Mouse (Mus musculus): ENCODE results near the gene Pole3. TPM values are rescaled to one million over a fixed set of nuclear protein-coding genes. Genes with fewer than 3 reads are reported as not detected.
"Not testable (repeated sequence)": the region's sequence is repeated elsewhere in the genome, so short reads cannot be mapped to it uniquely, and the experiment has no call there.

Gene Pole3
- polyA plus RNA-seq, 1 experiment from 2014 or later = 105 TPM

- ATAC-seq (replicated peaks; ENCODE audit: insufficient number of reproducible peaks, low FRiP score, low TSS enrichment, low read depth) (no peak), DNase-seq (ENCODE audit: low spot score) (no peak)
- Histone ChIP-seq H3K4me2 (ENCODE audit: low read depth, low read length) (no peak overlapping the region), H3K4me1 (ENCODE audit: control insufficient read depth, insufficient read depth, low read length) (no peaks in the 10 kb centered on the region), H3K4me3 (ENCODE audit: low read depth, low read length) (no peak overlapping the region), H3K9ac (replicated peaks; ENCODE audit: low read length) (no peak overlapping the region), H3K27ac (replicated peaks; ENCODE audit: low read depth, low read length) (no peak overlapping the region), H3K9me3 (replicated peaks; ENCODE audit: control insufficient read depth, low read length) (no peaks in the 10 kb centered on the region), H3K27me3 (ENCODE audit: control insufficient read depth, insufficient read depth, low read length) (peaks cover 4% of the 10 kb centered on the region; the same call in 1 of the 2 replicates), H3K36me3 (replicated peaks; ENCODE audit: control insufficient read depth, insufficient read depth, low read depth, low read length) (no peaks in the 10 kb centered on the region)
- WGBS = 75% methylated on average over 3 of the region's 3 CpGs
Observed at GRCm38 (mm10) chr4:62484928-62485327, 39.9 kb downstream of the Pole3 start.

GRCm38 (mm10) chr4:62480709-62481605, 43.9 kb downstream of the Pole3 start:
- H3K4me2 ChIP-seq (ENCODE audit: low read depth, low read length) = no peak overlapping the region
- no peaks in the 10 kb centered on the region for H3K9me3 ChIP-seq (replicated peaks; ENCODE audit: control insufficient read depth, low read length)
- H3K36me3 ChIP-seq (replicated peaks; ENCODE audit: control insufficient read depth, insufficient read depth, low read depth, low read length) = no peaks in the 10 kb centered on the region
- H3K9ac ChIP-seq (replicated peaks; ENCODE audit: low read length) = no peak overlapping the region
- H3K4me3 ChIP-seq (ENCODE audit: low read depth, low read length) = no peak overlapping the region
- ATAC-seq (replicated peaks; ENCODE audit: insufficient number of reproducible peaks, low FRiP score, low TSS enrichment, low read depth) (no peak), DNase-seq (ENCODE audit: low spot score) (no peak)
- no peaks in the 10 kb centered on the region for H3K4me1 ChIP-seq (ENCODE audit: control insufficient read depth, insufficient read depth, low read length)
- H3K27ac ChIP-seq (replicated peaks; ENCODE audit: low read depth, low read length) = no peak overlapping the region
- 48% methylated on average over 10 of the region's 10 CpGs for WGBS
- peaks cover 8% of the 10 kb centered on the region; the same call in 1 of the 2 replicates for H3K27me3 ChIP-seq (ENCODE audit: control insufficient read depth, insufficient read depth, low read length)

DNA sequence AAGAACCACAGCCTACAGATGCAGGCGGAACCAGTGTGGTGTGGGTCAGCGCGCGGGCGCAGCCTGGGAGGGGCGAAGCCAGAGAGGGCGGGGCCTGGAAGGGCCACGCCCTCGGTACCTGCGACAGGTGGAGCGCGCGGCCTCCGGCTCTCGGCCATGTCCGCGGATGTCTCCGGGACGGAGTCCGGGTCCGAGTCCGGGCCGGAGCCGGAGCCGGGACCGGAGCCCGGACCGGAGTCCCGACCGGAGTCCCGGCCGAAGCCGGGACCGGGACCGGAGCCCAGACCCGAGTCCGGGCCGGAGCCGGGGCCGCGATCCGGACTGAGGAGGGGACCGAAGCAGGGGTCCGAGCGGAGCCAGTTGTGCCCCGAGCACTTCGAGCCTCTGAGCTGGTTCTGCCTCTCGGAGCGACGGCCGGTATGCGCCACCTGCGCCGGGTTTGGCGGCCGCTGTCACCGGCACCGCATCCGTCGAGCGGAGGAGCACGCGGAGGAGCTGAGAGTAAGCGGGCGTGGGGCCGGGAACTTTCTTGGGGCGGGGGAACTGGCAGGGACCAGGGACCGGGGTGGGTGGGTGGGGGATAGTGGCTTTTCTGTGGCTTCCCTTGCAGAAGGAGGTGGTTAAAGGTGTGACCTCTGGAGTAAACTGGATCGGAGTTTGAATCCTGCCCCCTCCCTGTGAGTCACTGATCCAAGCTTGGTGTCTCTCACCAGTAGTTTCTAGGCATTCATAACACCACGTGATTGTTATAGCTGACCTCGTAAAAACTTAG, 44.7 kb downstream of the Pole3 start, which contains the start of gene Bspry:
Gene Bspry, plus strand, starts transcription at position 117 of the 772 bp plus-strand sequence.
- WGBS = 3% methylated on average over 67 of the region's 71 CpGs
- ATAC-seq (replicated peaks; ENCODE audit: insufficient number of reproducible peaks, low FRiP score, low TSS enrichment, low read depth) (peak; percentile 85), DNase-seq (ENCODE audit: low spot score) (peak; percentile 57)
- 0 out of 2 replicates have a peak within 1 kb of the TSS, but pooled peaks have one; percentile 2 for H3K9ac ChIP-seq (replicated peaks; ENCODE audit: low read length)
- peaks cover 8% of the 10 kb centered on the region; the same call in 1 of the 2 replicates for H3K27me3 ChIP-seq (ENCODE audit: control insufficient read depth, insufficient read depth, low read length)
- H3K4me2 ChIP-seq (ENCODE audit: low read depth, low read length) = peak within 1 kb of the TSS; percentile 78
- no peak within 1 kb of the TSS for H3K27ac ChIP-seq (replicated peaks; ENCODE audit: low read depth, low read length)
- H3K9me3 ChIP-seq (replicated peaks; ENCODE audit: control insufficient read depth, low read length) = no peaks in the 10 kb centered on the region
- H3K36me3 ChIP-seq (replicated peaks; ENCODE audit: control insufficient read depth, insufficient read depth, low read depth, low read length) = no peaks in the 10 kb centered on the region
- H3K4me1 ChIP-seq (ENCODE audit: control insufficient read depth, insufficient read depth, low read length) = no peaks in the 10 kb centered on the region
- peak within 1 kb of the TSS; percentile 45 for H3K4me3 ChIP-seq (ENCODE audit: low read depth, low read length)

DNA sequence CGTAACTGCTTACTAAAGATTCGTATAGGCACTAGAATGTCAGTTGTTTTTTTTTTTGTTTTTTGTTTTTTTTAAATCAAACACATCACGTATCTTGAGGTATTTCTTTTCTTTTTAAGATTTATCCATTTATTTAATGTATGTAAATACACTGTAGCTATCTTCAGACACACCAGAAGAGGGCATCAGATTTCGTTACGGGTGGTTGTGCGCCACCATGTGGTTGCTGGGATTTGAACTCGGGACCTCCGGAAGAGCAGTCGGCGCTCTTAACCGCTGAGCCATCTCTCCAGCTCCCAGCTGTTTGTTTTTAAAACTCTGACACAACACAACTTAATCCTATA, 45.3 kb downstream of the Pole3 start:
- not testable (repeated sequence) for DNase-seq (ENCODE audit: low spot score); H3K36me3 ChIP-seq (replicated peaks; ENCODE audit: control insufficient read depth, insufficient read depth, low read depth, low read length); H3K27me3 ChIP-seq (ENCODE audit: control insufficient read depth, insufficient read depth, low read length); H3K9ac ChIP-seq (replicated peaks; ENCODE audit: low read length); H3K9me3 ChIP-seq (replicated peaks; ENCODE audit: control insufficient read depth, low read length); H3K4me1 ChIP-seq (ENCODE audit: control insufficient read depth, insufficient read depth, low read length); ATAC-seq (replicated peaks; ENCODE audit: insufficient number of reproducible peaks, low FRiP score, low TSS enrichment, low read depth); H3K27ac ChIP-seq (replicated peaks; ENCODE audit: low read depth, low read length)
- peak overlapping the region; percentile 45 for H3K4me3 ChIP-seq (ENCODE audit: low read depth, low read length)
- H3K4me2 ChIP-seq (ENCODE audit: low read depth, low read length) = peak overlapping the region; percentile 78
- WGBS = 14% methylated on average over 11 of the region's 11 CpGs

GRCm38 (mm10) chr4:62477542-62478244, 47.2 kb downstream of the Pole3 start:
- H3K4me2 ChIP-seq (ENCODE audit: low read depth, low read length) = no peak overlapping the region
- ATAC-seq (replicated peaks; ENCODE audit: insufficient number of reproducible peaks, low FRiP score, low TSS enrichment, low read depth) (no peak), DNase-seq (ENCODE audit: low spot score) (no peak)
- no peaks in the 10 kb centered on the region for H3K9me3 ChIP-seq (replicated peaks; ENCODE audit: control insufficient read depth, low read length)
- H3K4me1 ChIP-seq (ENCODE audit: control insufficient read depth, insufficient read depth, low read length) = no peaks in the 10 kb centered on the region
- H3K27me3 ChIP-seq (ENCODE audit: control insufficient read depth, insufficient read depth, low read length) = peaks cover 8% of the 10 kb centered on the region; the same call in 1 of the 2 replicates
- 88% methylated on average over 6 of the region's 6 CpGs for WGBS
- H3K9ac ChIP-seq (replicated peaks; ENCODE audit: low read length) = no peak overlapping the region
- no peak overlapping the region for H3K27ac ChIP-seq (replicated peaks; ENCODE audit: low read depth, low read length)
- H3K4me3 ChIP-seq (ENCODE audit: low read depth, low read length) = no peak overlapping the region
- no peaks in the 10 kb centered on the region for H3K36me3 ChIP-seq (replicated peaks; ENCODE audit: control insufficient read depth, insufficient read depth, low read depth, low read length)

GRCm38 (mm10) chr4:62475793-62476192, 49.1 kb downstream of the Pole3 start:
- Histone ChIP-seq H3K9me3 (replicated peaks; ENCODE audit: control insufficient read depth, low read length) (no peaks in the 10 kb centered on the region), H3K27ac (replicated peaks; ENCODE audit: low read depth, low read length) (no peak overlapping the region), H3K27me3 (ENCODE audit: control insufficient read depth, insufficient read depth, low read length) (peaks cover 8% of the 10 kb centered on the region; the same call in 1 of the 2 replicates), H3K4me1 (ENCODE audit: control insufficient read depth, insufficient read depth, low read length) (no peaks in the 10 kb centered on the region), H3K9ac (replicated peaks; ENCODE audit: low read length) (no peak overlapping the region), H3K4me2 (ENCODE audit: low read depth, low read length) (no peak overlapping the region), H3K4me3 (ENCODE audit: low read depth, low read length) (no peak overlapping the region), H3K36me3 (replicated peaks; ENCODE audit: control insufficient read depth, insufficient read depth, low read depth, low read length) (no peaks in the 10 kb centered on the region)
- whole genome bisulfite sequencing = 85% methylated on average over 6 of the region's 6 CpGs
- ATAC-seq (replicated peaks; ENCODE audit: insufficient number of reproducible peaks, low FRiP score, low TSS enrichment, low read depth) = no peak
- no peak for DNase-seq (ENCODE audit: low spot score)

DNA sequence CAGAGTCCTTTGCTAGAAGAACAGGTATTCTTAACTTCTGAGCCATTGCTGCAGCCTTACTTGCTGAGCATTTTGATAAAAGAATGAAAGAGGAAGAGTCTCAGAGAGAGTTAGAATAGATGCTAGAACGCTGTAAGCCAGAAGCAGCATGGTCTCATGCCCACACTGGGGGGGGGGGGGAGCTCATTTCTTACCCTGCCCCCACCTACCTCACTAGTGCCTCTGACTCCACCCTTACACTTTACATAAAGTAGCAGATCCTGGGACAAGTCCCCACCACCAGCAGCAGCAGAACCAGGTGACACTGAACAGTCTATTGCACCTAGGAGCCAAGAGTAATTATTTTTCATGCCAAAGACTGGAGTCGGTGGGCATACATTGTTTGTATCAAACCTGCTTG, 49.7 kb downstream of the Pole3 start:
- Histone ChIP-seq H3K4me1 (ENCODE audit: control insufficient read depth, insufficient read depth, low read length) (no peaks in the 10 kb centered on the region), H3K4me2 (ENCODE audit: low read depth, low read length) (no peak overlapping the region), H3K27ac (replicated peaks; ENCODE audit: low read depth, low read length) (no peak overlapping the region), H3K27me3 (ENCODE audit: control insufficient read depth, insufficient read depth, low read length) (peaks cover 5% of the 10 kb centered on the region; the same call in 1 of the 2 replicates), H3K9me3 (replicated peaks; ENCODE audit: control insufficient read depth, low read length) (no peaks in the 10 kb centered on the region), H3K36me3 (replicated peaks; ENCODE audit: control insufficient read depth, insufficient read depth, low read depth, low read length) (no peaks in the 10 kb centered on the region), H3K4me3 (ENCODE audit: low read depth, low read length) (no peak overlapping the region), H3K9ac (replicated peaks; ENCODE audit: low read length) (no peak overlapping the region)
- ATAC-seq (replicated peaks; ENCODE audit: insufficient number of reproducible peaks, low FRiP score, low TSS enrichment, low read depth) = no peak
- 88% methylated on average over 2 of the region's 2 CpGs for WGBS
- no peak for DNase-seq (ENCODE audit: low spot score)

All from embryonic facial prominence, embryonic 11.5 days (tissue).